Mouse (Mus musculus): ENCODE measurements around the gene Sorcs1. TPM values are rescaled to one million over a fixed set of nuclear protein-coding genes. Genes with fewer than 3 reads are reported as not detected.

Gene Sorcs1
- total and polyA plus RNA-seq, 3 experiments, result 0.11 to 0.59 (median 0.52) TPM

DNA sequence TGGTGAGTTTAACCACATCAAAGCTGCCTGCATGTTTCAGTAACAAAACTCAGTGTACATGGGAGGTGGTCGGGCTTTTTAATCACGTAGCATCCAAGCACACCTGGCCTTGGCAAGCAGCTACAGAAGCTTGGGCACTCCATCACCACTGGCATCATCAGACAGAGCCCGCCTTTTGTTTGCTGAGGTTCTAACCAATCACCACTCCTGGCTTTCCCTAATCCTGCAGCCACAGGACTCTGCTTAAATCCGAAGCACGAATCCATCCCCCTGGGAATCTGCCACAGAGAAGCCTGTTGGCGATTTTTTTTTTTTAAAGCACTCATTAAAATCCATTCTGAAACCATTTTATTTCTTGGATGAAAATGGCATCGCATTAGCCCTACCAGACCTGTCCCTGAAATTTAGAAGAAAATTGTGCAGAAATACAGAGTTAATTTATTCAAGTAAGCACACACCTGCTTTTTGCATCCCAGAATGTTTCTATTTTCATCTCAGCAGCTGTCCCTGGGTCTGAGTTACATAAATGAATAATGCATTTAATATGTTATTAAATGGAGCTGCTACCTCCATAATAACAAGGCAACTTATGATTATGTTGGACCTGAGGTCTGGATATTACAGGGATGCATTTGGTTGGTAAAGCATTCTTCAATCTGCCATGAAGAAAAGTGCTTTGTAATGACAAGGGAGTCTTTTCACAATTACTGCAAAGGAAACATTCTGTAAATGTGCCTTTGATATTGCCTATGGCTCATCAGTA, 463.8 kb downstream of the Sorcs1 start:
- DNase-seq, result no peak

DNA sequence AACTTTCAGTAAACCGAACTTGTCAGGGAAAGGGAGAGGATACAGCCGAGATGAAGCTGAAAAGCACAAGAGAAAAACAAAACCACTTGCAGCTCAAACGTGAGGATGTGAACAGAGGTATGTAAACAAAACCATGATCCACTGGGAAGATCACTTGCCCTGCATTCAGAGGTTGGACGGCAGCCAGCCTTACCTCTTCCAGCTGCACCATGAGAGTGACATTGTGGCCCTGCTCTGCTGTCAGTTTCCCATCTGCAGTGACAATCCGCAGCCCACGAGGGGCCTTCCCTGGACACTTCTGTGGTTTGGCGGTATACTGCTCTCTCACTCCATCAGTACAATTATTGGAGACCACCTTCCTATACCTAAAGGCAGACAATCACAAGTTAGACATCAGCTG, 468.0 kb downstream of the Sorcs1 start:
- DNase-seq, result no peak

DNA sequence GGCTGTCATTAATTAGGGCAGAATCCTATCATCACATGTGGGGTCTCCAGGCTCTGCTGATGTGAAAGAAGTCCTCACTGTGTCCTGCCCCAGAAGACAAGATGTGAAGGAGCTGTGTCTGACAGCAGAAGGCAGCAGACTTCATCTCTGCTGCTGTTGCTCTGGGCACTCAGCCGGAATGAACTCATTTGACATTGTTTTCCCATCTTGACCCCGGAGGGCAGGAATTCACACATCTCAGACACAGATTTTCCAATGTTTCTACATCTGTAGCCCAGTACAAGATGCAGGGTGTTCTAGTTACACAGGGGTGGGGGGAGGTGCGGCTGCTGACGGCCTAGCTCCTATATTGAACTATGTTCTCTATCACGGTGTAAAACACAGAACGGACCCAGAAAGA, 474.1 kb downstream of the Sorcs1 start:
- no peak for DNase-seq

DNA sequence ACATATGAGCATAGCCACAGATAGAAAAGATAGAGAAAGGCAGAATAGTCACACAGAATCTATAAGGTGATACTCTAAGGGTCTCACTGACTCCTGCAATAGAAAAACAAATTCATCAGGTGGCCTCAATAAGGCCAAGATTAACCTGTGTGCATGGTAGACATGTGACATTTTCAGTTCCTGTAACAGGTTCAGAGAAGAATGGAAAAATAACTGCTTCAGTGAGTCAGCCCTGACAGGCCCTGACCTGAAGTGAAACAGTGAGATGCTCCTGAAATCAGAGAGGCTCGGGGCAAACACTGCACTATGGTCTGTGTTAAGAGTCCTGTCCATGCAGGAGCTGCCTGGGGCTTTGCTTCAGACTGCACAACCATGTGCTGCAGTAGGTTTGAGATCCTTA, 481.9 kb downstream of the Sorcs1 start:
- DNase-seq, result no peak

DNA sequence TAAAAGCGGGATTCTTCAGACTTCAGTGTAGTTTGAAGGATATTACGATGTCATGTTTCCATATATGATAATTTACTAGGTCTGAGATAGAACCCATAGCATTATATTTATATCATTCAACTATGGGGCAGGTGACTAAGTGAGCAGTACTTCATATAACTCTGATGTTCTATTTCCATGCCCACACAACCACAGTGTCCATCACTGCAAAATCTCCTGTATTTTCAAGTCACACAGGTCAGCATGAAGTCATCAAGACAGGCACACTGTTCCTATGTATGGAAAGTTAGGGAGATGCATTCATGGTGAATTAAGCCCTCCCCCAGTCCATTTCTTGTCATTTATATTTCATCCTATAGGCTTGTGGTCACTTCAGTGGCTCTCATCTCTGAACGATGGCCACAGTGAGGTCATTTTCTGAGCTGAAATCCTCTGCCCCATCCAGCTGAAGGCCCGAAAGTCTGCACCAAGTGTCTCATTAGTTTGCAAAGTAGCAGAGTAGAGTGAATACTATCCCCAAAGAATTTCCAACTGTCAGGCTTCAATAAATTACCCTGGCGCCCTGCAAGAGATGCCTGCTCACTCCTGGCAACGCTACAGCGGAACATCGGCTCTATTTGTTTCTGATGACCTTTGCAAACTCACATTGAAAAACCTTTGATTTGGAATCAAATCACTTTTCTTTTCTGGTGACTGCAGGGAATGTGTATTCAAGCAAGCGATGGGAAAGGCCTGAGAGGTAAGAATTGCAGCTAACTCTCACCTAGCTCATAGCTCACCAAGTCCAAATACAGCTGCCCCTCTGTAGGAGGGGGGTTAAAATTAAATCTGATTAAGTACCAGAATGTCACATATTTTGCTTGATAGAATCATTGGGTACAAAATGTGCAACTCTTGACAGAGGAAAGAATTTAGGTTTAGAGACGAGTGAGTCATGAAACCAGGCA, 492.4 kb downstream of the Sorcs1 start:
- no peak for DNase-seq

DNA sequence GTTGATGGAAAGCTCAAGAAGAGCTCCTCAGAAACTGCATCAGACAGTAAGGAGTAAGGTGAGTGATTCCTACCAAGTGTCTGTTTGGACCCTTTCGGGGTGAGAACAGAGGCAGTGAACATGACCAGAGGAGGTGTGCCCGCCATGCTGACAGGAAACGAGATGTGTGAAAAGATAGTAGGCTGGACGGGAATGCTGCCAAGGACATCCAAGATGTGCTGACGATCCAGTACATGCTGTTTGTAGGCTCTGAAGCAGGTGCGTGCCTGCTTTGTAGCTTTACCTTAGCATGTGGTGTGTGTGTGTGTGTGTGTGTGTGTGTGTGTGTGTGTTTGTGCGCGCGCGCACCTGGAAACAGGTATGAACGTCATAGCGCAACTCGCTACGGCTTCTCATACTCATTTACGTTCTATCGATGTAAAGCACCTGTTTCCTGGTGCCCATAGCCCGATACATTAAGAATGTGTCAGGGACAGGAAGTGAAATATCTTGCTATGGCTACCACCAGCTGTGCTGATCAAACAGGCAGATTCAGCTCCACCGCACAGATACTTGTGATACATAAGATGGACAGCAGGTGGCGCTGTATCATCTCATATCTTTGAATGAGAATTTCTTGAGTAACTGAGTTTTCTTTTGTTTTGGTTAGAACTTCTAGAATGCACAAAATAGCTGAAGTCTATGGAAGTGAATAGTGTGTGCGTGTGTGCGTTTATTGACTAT, 493.4 kb downstream of the Sorcs1 start:
- DNase-seq, result no peak

DNA sequence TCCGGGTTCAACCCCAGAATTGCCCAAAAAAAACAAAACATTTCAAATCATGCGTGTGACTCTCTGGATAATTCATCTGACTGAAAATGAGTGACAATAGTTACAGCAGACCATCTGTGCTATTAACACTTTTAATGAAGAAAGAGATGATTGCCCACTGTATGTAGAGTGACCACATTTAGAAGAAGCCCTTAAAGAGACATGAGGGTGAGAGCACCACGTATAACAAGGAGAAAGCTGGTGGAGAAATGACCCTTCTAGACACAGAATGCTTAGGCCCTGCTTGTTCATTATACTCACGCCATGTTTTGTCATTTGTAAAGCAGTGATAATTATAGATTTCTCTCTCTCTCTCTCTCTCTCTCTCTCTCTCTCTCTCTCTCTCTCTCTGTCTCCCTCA, 499.6 kb downstream of the Sorcs1 start:
- DNase-seq, result no peak

DNA sequence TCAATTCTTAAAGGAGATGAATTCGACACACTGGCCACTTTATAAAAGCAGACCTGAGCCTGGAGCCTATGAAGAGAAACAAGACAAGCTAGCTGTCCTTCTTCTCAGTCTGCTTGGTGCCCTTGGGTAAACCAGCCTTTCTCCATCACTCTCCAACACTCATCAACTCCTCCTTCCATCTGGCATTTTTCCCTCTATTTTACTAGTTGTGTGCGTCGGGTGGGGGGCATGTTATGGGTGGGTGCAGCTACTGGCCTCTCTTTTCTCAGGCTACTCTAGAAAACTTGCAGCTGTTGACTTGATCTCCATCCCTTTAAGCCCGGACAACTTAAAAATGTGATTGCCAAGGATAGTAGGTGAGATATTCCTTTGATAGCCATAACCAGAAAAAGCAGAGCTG, 500.3 kb downstream of the Sorcs1 start:
- DNase-seq, result no peak

DNA sequence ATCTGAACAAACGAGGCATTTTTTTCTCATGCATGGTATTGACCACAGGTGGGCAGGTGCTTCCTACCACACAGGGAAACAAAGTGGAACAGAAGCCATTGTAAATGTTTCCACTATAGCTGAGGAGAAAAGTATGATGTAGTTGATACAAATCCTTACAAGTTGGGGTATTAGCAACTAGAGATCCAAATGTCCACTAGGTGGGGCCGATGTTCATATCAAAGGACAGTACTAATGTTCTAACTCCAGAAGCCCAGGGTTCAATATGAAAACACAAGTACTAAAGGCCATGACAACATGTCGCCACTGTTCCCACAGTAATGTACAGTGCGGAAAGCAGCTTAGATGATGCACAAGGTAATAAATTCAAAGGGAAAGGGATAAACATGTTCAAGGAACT, 506.6 kb downstream of the Sorcs1 start:
- no peak for DNase-seq

DNA sequence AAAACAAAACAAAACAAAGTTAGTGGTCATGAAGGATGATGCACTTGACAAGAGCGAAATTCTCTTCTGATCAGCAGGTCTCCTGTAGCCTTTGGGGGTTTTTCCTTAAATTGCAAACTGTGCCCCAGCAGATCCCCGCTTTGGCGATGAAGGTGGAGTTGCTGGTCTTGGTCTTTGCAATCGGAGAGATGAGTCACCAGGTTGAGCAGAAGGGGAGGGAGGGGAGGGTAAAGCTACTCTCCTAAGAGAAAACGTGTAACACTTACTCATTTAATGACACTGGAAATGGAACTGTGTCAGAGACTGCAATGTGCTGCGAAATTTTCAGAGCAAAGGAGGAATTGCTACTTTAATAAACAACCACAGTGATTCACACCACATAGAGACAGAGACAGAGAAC, 527.3 kb downstream of the Sorcs1 start:
- no peak for DNase-seq

DNA sequence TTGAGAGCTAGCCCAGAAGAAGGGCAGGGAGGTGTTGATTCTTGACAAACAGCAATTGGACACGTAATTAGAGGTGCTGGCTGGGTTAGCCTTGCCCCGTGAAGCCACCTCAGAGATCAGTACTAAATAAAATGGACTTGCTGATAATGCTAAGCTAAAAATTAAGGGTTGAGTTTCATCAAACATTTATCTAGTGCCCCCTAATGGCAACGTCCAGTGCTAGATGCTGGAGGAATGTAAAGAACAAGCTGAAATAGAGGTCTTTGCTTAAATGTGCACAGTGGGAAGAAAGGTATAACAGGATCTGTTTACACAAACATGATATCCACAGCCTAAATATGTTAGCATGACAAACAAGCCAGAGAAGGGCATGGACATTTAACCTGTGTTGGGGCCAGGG, 532.5 kb downstream of the Sorcs1 start:
- no peak for DNase-seq

DNA sequence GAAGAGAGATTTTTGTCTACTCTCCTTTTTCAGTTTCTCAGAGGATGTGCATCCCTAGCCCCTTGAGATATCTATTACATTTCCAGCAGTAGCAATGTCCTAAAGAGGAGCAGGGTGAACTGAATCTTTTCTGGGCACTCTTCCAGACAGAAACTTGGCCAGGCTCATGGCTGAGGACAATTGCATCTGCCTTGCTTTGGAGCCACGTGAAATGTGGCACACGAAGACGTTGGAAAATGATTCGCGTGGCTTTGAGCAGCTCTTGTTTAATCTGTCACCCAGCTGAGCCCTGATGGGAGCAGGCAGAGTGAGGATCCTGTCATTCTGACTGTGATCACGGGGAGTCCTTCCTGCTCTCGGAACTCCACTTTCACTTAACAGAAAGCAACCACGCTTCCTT, 536.6 kb downstream of the Sorcs1 start:
- DNase-seq, result no peak

DNA sequence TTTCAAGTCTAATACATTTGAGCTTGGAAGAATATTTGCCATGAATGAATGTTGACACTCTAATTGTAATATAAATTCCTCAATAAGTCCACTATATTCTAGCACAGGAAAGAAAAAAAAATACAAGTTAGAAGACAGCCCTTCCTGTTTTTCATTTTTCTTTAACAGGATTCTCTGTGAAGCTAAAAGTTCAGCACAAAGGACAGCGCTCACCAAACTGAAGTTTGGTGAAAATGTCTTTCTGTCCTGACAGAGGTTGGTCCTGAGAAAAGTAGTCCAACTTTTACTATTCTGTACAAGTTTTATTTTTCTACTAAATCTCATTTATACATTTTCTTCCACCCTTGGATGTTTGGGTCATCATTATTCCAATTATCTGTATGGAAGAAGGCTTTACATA, 543.8 kb downstream of the Sorcs1 start:
- DNase-seq, result no peak

DNA sequence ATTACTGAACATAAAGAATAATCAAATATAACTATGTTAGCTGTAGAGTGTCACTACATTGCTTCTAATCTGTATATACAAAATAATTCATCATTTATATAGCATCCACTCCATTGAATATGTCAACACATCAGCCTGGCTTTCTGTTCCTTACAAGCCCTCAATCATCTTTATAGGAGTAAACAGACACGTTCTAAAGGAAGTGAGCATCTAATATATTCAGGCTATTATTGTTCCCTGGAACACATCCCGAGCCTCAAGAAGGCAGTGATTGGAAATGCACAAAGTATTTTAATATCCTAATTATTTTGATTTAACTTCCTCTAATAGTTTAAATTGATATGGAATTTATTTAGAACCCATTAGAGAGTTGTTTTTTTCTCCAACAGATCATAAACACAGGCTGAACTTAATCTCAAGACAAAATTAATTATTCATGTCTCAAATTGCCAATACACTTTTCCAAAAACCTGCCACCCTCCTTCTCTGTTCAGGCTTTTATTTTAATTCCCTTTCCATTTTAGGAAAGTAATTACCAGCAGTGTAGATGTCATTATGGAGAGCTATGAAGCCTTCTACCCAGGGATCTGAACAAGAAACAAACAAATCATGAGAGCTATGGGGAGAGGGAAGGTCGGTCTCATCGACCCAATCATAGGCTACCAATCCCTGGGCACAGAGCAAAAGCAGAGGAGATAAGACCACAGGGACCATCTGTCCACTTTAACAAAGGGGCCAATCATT, 572.4 kb downstream of the Sorcs1 start:
- no peak for DNase-seq

Small RNA genes lying within 50 kb of the gene (microRNA-seq; reads per million reads assigned to microRNA genes)
- gene Gm27749, result 0 reads per million in 2 experiments
